Mouse (Mus musculus): ENCODE data around the gene Gm28048. TPM values are rescaled to one million over a fixed set of nuclear protein-coding genes. Genes with fewer than 3 reads are reported as not detected.

Gene Gm28048
- polyA plus RNA-seq, 1 experiment from 2014 or later, result 4.3 TPM

GRCm38 (mm10) chr11:22830179-22830611 is 151.7 kb downstream of the Gm28048 start:
- Histone ChIP-seq H3K4me3 (no peak overlapping the region), H3K4me1 (0 out of 2 replicates have a peak, but pooled peaks cover 6% of the 10 kb centered on the region), H3K27ac (replicated peaks) (no peak overlapping the region), H3K9me3 (no peaks in the 10 kb centered on the region), H3K36me3 (replicated peaks) (no peaks in the 10 kb centered on the region), H3K27me3 (replicated peaks; ENCODE audit: low read depth, poor library complexity, severe bottlenecking) (no peaks in the 10 kb centered on the region)
- WGBS, result 65% methylated on average over 5 of the region's 5 CpGs
- no peak for DNase-seq (ENCODE audit: low spot score)

GRCm38 (mm10) chr11:22828988-22829632 is 152.8 kb downstream of the Gm28048 start:
- no peaks in the 10 kb centered on the region for H3K27me3 ChIP-seq (replicated peaks; ENCODE audit: low read depth, poor library complexity, severe bottlenecking)
- no peak for DNase-seq (ENCODE audit: low spot score)
- no peak overlapping the region for H3K27ac ChIP-seq (replicated peaks)
- WGBS, result 96% methylated on average over 15 of the region's 15 CpGs
- H3K4me1 ChIP-seq, result 0 out of 2 replicates have a peak, but pooled peaks cover 8% of the 10 kb centered on the region
- H3K4me3 ChIP-seq, result no peak overlapping the region
- H3K36me3 ChIP-seq (replicated peaks), result no peaks in the 10 kb centered on the region
- H3K9me3 ChIP-seq, result no peaks in the 10 kb centered on the region

GRCm38 (mm10) chr11:22827514-22828080 is 154.3 kb downstream of the Gm28048 start:
- Histone ChIP-seq H3K9me3 (no peaks in the 10 kb centered on the region), H3K36me3 (replicated peaks) (no peaks in the 10 kb centered on the region), H3K27me3 (replicated peaks; ENCODE audit: low read depth, poor library complexity, severe bottlenecking) (no peaks in the 10 kb centered on the region), H3K27ac (replicated peaks) (no peak overlapping the region), H3K4me3 (no peak overlapping the region), H3K4me1 (0 out of 2 replicates have a peak, but pooled peaks cover 8% of the 10 kb centered on the region)
- WGBS, result 86% methylated on average over 4 of the region's 4 CpGs
- no peak for DNase-seq (ENCODE audit: low spot score)

- WGBS, result 92% methylated on average over 6 of the region's 6 CpGs
- no peak for DNase-seq (ENCODE audit: low spot score)
These were observed 155.2 kb downstream of the Gm28048 start for GRCm38 (mm10) chr11:22826665-22827064.

GRCm38 (mm10) chr11:22826051-22826450 is 155.8 kb downstream of the Gm28048 start:
- 91% methylated on average over 14 of the region's 14 CpGs for WGBS
- DNase-seq (ENCODE audit: low spot score), result no peak

More at GRCm38 (mm10) chr11:22826665-22827064, 155.2 kb downstream of the Gm28048 start:
- Histone ChIP-seq H3K36me3 (replicated peaks) (no peaks in the 10 kb centered on the region), H3K4me1 (0 out of 2 replicates have a peak, but pooled peaks cover 8% of the 10 kb centered on the region), H3K27me3 (replicated peaks; ENCODE audit: low read depth, poor library complexity, severe bottlenecking) (no peaks in the 10 kb centered on the region), H3K4me3 (no peak overlapping the region), H3K9me3 (no peaks in the 10 kb centered on the region), H3K27ac (replicated peaks) (no peak overlapping the region)

GRCm38 (mm10) chr11:22825548-22825947 is 156.3 kb downstream of the Gm28048 start:
- whole genome bisulfite sequencing, result 96% methylated on average over 1 of the region's 1 CpGs
- Histone ChIP-seq H3K4me1 (0 out of 2 replicates have a peak, but pooled peaks cover 5% of the 10 kb centered on the region), H3K9me3 (no peaks in the 10 kb centered on the region), H3K27me3 (replicated peaks; ENCODE audit: low read depth, poor library complexity, severe bottlenecking) (no peaks in the 10 kb centered on the region), H3K27ac (replicated peaks) (no peak overlapping the region), H3K4me3 (no peak overlapping the region), H3K36me3 (replicated peaks) (no peaks in the 10 kb centered on the region)
- no peak for DNase-seq (ENCODE audit: low spot score)

More at GRCm38 (mm10) chr11:22826051-22826450, 155.8 kb downstream of the Gm28048 start:
- H3K4me3 ChIP-seq, result no peak overlapping the region
- no peak overlapping the region for H3K27ac ChIP-seq (replicated peaks)
- no peaks in the 10 kb centered on the region for H3K9me3 ChIP-seq
- 0 out of 2 replicates have a peak, but pooled peaks cover 8% of the 10 kb centered on the region for H3K4me1 ChIP-seq
- H3K27me3 ChIP-seq (replicated peaks; ENCODE audit: low read depth, poor library complexity, severe bottlenecking), result no peaks in the 10 kb centered on the region
- H3K36me3 ChIP-seq (replicated peaks), result no peaks in the 10 kb centered on the region

- H3K9me3 ChIP-seq, result no peaks in the 10 kb centered on the region
- no peak overlapping the region for H3K27ac ChIP-seq (replicated peaks)
- H3K36me3 ChIP-seq (replicated peaks), result no peaks in the 10 kb centered on the region
- WGBS, result 80% methylated on average over 9 of the region's 9 CpGs
- 0 out of 2 replicates have a peak, but pooled peaks cover 5% of the 10 kb centered on the region for H3K4me1 ChIP-seq
- DNase-seq (ENCODE audit: low spot score), result no peak
- H3K4me3 ChIP-seq, result no peak overlapping the region
- H3K27me3 ChIP-seq (replicated peaks; ENCODE audit: low read depth, poor library complexity, severe bottlenecking), result no peaks in the 10 kb centered on the region
These were observed 157.7 kb downstream of the Gm28048 start for GRCm38 (mm10) chr11:22824049-22824705.

- no peaks in the 10 kb centered on the region for H3K9me3 ChIP-seq
- WGBS, result 85% methylated on average over 3 of the region's 3 CpGs
- H3K4me1 ChIP-seq, result peaks cover 7% of the 10 kb centered on the region; the same call in 1 of the 2 replicates
- no peaks in the 10 kb centered on the region for H3K27me3 ChIP-seq (replicated peaks; ENCODE audit: low read depth, poor library complexity, severe bottlenecking)
- no peak for DNase-seq (ENCODE audit: low spot score)
- H3K27ac ChIP-seq (replicated peaks), result no peak overlapping the region
- H3K4me3 ChIP-seq, result no peak overlapping the region
- no peaks in the 10 kb centered on the region for H3K36me3 ChIP-seq (replicated peaks)
These were observed 160.6 kb downstream of the Gm28048 start for GRCm38 (mm10) chr11:22821243-22821642.

- Histone ChIP-seq H3K27ac (replicated peaks) (no peak overlapping the region), H3K4me3 (no peak overlapping the region), H3K27me3 (replicated peaks; ENCODE audit: low read depth, poor library complexity, severe bottlenecking) (no peaks in the 10 kb centered on the region), H3K36me3 (replicated peaks) (no peaks in the 10 kb centered on the region), H3K9me3 (no peaks in the 10 kb centered on the region), H3K4me1 (peaks cover 10% of the 10 kb centered on the region; the same call in 1 of the 2 replicates)
- 71% methylated on average over 5 of the region's 5 CpGs for WGBS
- DNase-seq (ENCODE audit: low spot score), result no peak
These were observed 163.5 kb downstream of the Gm28048 start for GRCm38 (mm10) chr11:22818371-22818770.

- no peak overlapping the region for H3K4me3 ChIP-seq
- no peak overlapping the region for H3K27ac ChIP-seq (replicated peaks)
- 88% methylated on average over 7 of the region's 7 CpGs for WGBS
- H3K4me1 ChIP-seq, result peaks cover 10% of the 10 kb centered on the region; the same call in 1 of the 2 replicates
- no peaks in the 10 kb centered on the region for H3K27me3 ChIP-seq (replicated peaks; ENCODE audit: low read depth, poor library complexity, severe bottlenecking)
- DNase-seq (ENCODE audit: low spot score), result no peak
- H3K36me3 ChIP-seq (replicated peaks), result no peaks in the 10 kb centered on the region
- H3K9me3 ChIP-seq, result no peaks in the 10 kb centered on the region
These were observed 166.0 kb downstream of the Gm28048 start for GRCm38 (mm10) chr11:22815877-22816276.

- Histone ChIP-seq H3K36me3 (replicated peaks) (no peaks in the 10 kb centered on the region), H3K27ac (replicated peaks) (no peak overlapping the region), H3K27me3 (replicated peaks; ENCODE audit: low read depth, poor library complexity, severe bottlenecking) (no peaks in the 10 kb centered on the region), H3K4me3 (no peak overlapping the region), H3K9me3 (no peaks in the 10 kb centered on the region), H3K4me1 (peaks cover 10% of the 10 kb centered on the region; the same call in 1 of the 2 replicates)
- DNase-seq (ENCODE audit: low spot score), result no peak
These were observed 166.7 kb downstream of the Gm28048 start for GRCm38 (mm10) chr11:22815143-22815542.

GRCm38 (mm10) chr11:22813921-22814704 is 167.8 kb downstream of the Gm28048 start:
- H3K27ac ChIP-seq (replicated peaks), result no peak overlapping the region
- H3K27me3 ChIP-seq (replicated peaks; ENCODE audit: low read depth, poor library complexity, severe bottlenecking), result no peaks in the 10 kb centered on the region
- 77% methylated on average over 5 of the region's 5 CpGs for WGBS
- no peak overlapping the region for H3K4me3 ChIP-seq
- DNase-seq (ENCODE audit: low spot score), result no peak
- peaks cover 10% of the 10 kb centered on the region; the same call in 1 of the 2 replicates for H3K4me1 ChIP-seq
- no peaks in the 10 kb centered on the region for H3K36me3 ChIP-seq (replicated peaks)
- H3K9me3 ChIP-seq, result no peaks in the 10 kb centered on the region

Measured in embryonic facial prominence, embryonic 10.5 days (tissue).